Mouse (Mus musculus): ENCODE data around the gene Ppid. TPM values are rescaled to one million over a fixed set of nuclear protein-coding genes. Genes with fewer than 3 reads are reported as not detected.

The Ppid gene
- total RNA-seq, 1 experiment: 159 TPM

DNA sequence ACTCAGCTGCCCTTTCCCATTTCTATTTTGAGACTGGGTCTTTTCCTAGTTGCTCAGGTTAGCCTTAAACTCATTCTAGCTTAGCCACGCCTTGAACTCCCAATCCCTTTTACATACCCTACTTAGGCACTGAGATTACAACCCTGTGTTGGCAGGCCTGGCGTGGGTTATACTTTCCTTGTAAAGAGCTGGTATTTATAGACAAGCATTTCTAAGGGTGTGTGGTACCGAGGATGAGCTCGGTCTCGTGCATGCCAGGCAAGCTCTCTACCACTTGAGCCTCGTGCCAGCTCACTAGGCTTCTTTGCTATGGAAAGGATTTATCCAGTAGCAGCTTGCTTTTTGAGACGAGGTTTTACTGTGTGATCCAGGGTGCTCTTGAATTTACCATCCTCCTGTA lies 4.3 kb downstream of the Ppid start:
- no peak overlapping the region for H3K27ac ChIP-seq (ENCODE audit: insufficient read depth, low read depth, low read length, poor library complexity, severe bottlenecking)
- peaks cover 0 to 4% of the 10 kb centered on the region in 2 experiments; a peak in 1 of 4 replicates for H3K4me1 ChIP-seq (ENCODE audit: control insufficient read depth in 2 of 2, insufficient read depth in 2 of 2, low read length in 2 of 2, poor library complexity in 1 of 2)
- peaks cover 44% of the 10 kb centered on the region for H3K36me3 ChIP-seq (ENCODE audit: control insufficient read depth, insufficient read depth, low read length, poor library complexity, severe bottlenecking)
- H3K9me3 ChIP-seq (ENCODE audit: control insufficient read depth, insufficient read depth, low read depth, low read length): no peaks in the 10 kb centered on the region
- in situ Hi-C loops (cut with MboI; ENCODE audit: low sequenced_read_pairs in 2 of 2, unreplicated experiment in 2 of 2): loop anchor here (25.0 kb wide), 1 partner anchor 383 kb away; no protein-coding TSS in a partner anchor
- H3K9ac ChIP-seq (ENCODE audit: insufficient read depth, low read depth, low read length, poor library complexity, severe bottlenecking): peak overlapping the region; percentile 28; the same call in 1 of the 2 replicates
- no peak overlapping the region for H3K4me3 ChIP-seq (ENCODE audit: insufficient read depth in 1 of 2, low read depth in 1 of 2, low read length in 2 of 2, poor library complexity in 1 of 2, severe bottlenecking in 1 of 2)
- TF ChIP-seq ZC3H11A (IDR thresholded peaks at IDR 0.05; ENCODE audit: borderline replicate concordance, low read depth, low read length) (no peak), HCFC1 (IDR thresholded peaks at IDR 0.05; ENCODE audit: borderline replicate concordance, insufficient read depth, low read length) (no peak), ZNF384 (IDR thresholded peaks at IDR 0.05; ENCODE audit: low read depth, low read length) (no peak), CHD2 (IDR thresholded peaks at IDR 0.05; ENCODE audit: low read depth, low read length) (no peak), MAFK (IDR thresholded peaks at IDR 0.05; ENCODE audit: insufficient read depth, low read depth, low read length) (no peak)
- no peak for DNase-seq (ENCODE audit: low read depth, low spot score)

- Histone ChIP-seq H3K36me3 (ENCODE audit: control insufficient read depth, insufficient read depth, low read length, poor library complexity, severe bottlenecking) (peaks cover 2% of the 10 kb centered on the region; the same call in 1 of the 2 replicates), H3K4me1 (ENCODE audit: control insufficient read depth in 2 of 2, insufficient read depth in 2 of 2, low read length in 2 of 2, poor library complexity in 1 of 2) (no peaks in the 10 kb centered on the region), H3K4me3 (ENCODE audit: insufficient read depth in 1 of 2, low read depth in 1 of 2, low read length in 2 of 2, poor library complexity in 1 of 2, severe bottlenecking in 1 of 2) (no peak overlapping the region), H3K9ac (ENCODE audit: insufficient read depth, low read depth, low read length, poor library complexity, severe bottlenecking) (no peak overlapping the region), H3K9me3 (ENCODE audit: control insufficient read depth, insufficient read depth, low read depth, low read length) (no peaks in the 10 kb centered on the region), H3K27ac (ENCODE audit: insufficient read depth, low read depth, low read length, poor library complexity, severe bottlenecking) (no peak overlapping the region)
- no peak for DNase-seq (ENCODE audit: low read depth, low spot score)
- in situ Hi-C loops (cut with MboI; ENCODE audit: low sequenced_read_pairs in 2 of 2, unreplicated experiment in 2 of 2): no loop called here
- no peak for TF ChIP-seq ZNF384 (IDR thresholded peaks at IDR 0.05; ENCODE audit: low read depth, low read length)
- TF ChIP-seq MAFK (IDR thresholded peaks at IDR 0.05; ENCODE audit: insufficient read depth, low read depth, low read length): no peak
- TF ChIP-seq HCFC1 (IDR thresholded peaks at IDR 0.05; ENCODE audit: borderline replicate concordance, insufficient read depth, low read length): no peak
- TF ChIP-seq ZC3H11A (IDR thresholded peaks at IDR 0.05; ENCODE audit: borderline replicate concordance, low read depth, low read length): no peak
- no peak for TF ChIP-seq CHD2 (IDR thresholded peaks at IDR 0.05; ENCODE audit: low read depth, low read length)
Observed at GRCm38 (mm10) chr3:79609886-79610285, 18.7 kb downstream of the Ppid start.

- in situ Hi-C loops (cut with MboI; ENCODE audit: low sequenced_read_pairs in 2 of 2, unreplicated experiment in 2 of 2): no loop called here
- Histone ChIP-seq H3K9me3 (ENCODE audit: control insufficient read depth, insufficient read depth, low read depth, low read length) (no peaks in the 10 kb centered on the region), H3K27ac (ENCODE audit: insufficient read depth, low read depth, low read length, poor library complexity, severe bottlenecking) (no peak overlapping the region), H3K4me3 (ENCODE audit: insufficient read depth in 1 of 2, low read depth in 1 of 2, low read length in 2 of 2, poor library complexity in 1 of 2, severe bottlenecking in 1 of 2) (peak overlapping the region; percentile 85 to 97), H3K36me3 (ENCODE audit: control insufficient read depth, insufficient read depth, low read length, poor library complexity, severe bottlenecking) (no peaks in the 10 kb centered on the region), H3K9ac (ENCODE audit: insufficient read depth, low read depth, low read length, poor library complexity, severe bottlenecking) (no peak overlapping the region; the same call in 1 of the 2 replicates), H3K4me1 (ENCODE audit: control insufficient read depth in 2 of 2, insufficient read depth in 2 of 2, low read length in 2 of 2, poor library complexity in 1 of 2) (peaks cover 2 to 4% of the 10 kb centered on the region in 2 experiments; a peak in 2 of 4 replicates)
- DNase-seq (ENCODE audit: low read depth, low spot score): no peak
- no peak for TF ChIP-seq CHD2 (IDR thresholded peaks at IDR 0.05; ENCODE audit: low read depth, low read length)
Observed at GRCm38 (mm10) chr3:79627484-79628181, 36.5 kb downstream of the Ppid start.

DNA sequence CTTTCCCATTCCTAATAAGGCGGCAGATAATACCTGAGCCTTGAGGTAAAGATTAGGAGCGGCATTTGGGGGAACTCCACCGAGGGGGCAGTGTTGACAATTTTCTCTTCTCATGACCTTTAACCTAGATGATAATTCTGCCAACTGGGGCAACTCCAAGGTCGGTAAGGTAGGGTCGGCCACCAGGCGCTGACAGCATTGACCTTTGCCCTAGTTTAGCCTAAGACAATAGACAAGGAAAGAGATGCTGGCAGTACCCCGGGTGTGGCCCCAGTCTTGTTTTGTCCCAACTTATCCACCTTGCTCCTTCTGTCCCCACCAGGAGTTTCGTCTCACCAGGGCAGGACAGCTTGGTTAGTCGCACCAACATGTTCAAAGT lies 37.0 kb downstream of the Ppid start:
- no peak for DNase-seq (ENCODE audit: low read depth, low spot score)
- TF ChIP-seq HCFC1 (IDR thresholded peaks at IDR 0.05; ENCODE audit: borderline replicate concordance, insufficient read depth, low read length) (no peak), CHD2 (IDR thresholded peaks at IDR 0.05; ENCODE audit: low read depth, low read length) (no peak), ZC3H11A (IDR thresholded peaks at IDR 0.05; ENCODE audit: borderline replicate concordance, low read depth, low read length) (no peak), ZNF384 (IDR thresholded peaks at IDR 0.05; ENCODE audit: low read depth, low read length) (no peak), MAFK (IDR thresholded peaks at IDR 0.05; ENCODE audit: insufficient read depth, low read depth, low read length) (no peak)
- Histone ChIP-seq H3K4me3 (ENCODE audit: insufficient read depth in 1 of 2, low read depth in 1 of 2, low read length in 2 of 2, poor library complexity in 1 of 2, severe bottlenecking in 1 of 2) (peak overlapping the region; percentile 85 to 97), H3K36me3 (ENCODE audit: control insufficient read depth, insufficient read depth, low read length, poor library complexity, severe bottlenecking) (no peaks in the 10 kb centered on the region), H3K27ac (ENCODE audit: insufficient read depth, low read depth, low read length, poor library complexity, severe bottlenecking) (peak overlapping the region; percentile 28; the same call in 1 of the 2 replicates), H3K9me3 (ENCODE audit: control insufficient read depth, insufficient read depth, low read depth, low read length) (no peaks in the 10 kb centered on the region), H3K9ac (ENCODE audit: insufficient read depth, low read depth, low read length, poor library complexity, severe bottlenecking) (peak overlapping the region; percentile 77), H3K4me1 (ENCODE audit: control insufficient read depth in 2 of 2, insufficient read depth in 2 of 2, low read length in 2 of 2, poor library complexity in 1 of 2) (peaks cover 2 to 4% of the 10 kb centered on the region in 2 experiments; a peak in 2 of 4 replicates)
- in situ Hi-C loops (cut with MboI; ENCODE audit: low sequenced_read_pairs in 2 of 2, unreplicated experiment in 2 of 2): no loop called here
